Mouse (Mus musculus) intestine, embryonic 16.5 days (tissue): Measurements from ENCODE around the gene Hmgb4. TPM values are rescaled to one million over a fixed set of nuclear protein-coding genes. Genes with fewer than 3 reads are reported as not detected.

ENCODE experiments used
- ATAC-seq: fragments of 200-750 bp; cut with Nextera tagmentation; 2 replicates; pipeline ENCODE4 v1.8.0; 2017; ENCODE audit warnings: moderate TSS enrichment, moderate library complexity
- H3K27ac ChIP-seq: fragments of 300-500 bp; sonication (generic); 2 replicates; pipeline ENCODE4 v1.5.1; 2014; ENCODE audit warnings: mild to moderate bottlenecking, low read length
- H3K27me3 ChIP-seq: fragments of 300-500 bp; sonication (generic); replicated peaks from 2 replicates; pipeline ENCODE4 v1.6.1; 2014; ENCODE audit warnings: low read length, control low read depth, mixed read lengths; ENCODE audit not compliant: control insufficient read depth, insufficient read depth
- H3K36me3 ChIP-seq: fragments of 300-500 bp; sonication (generic); 2 replicates; pipeline ENCODE4 v1.6.1; 2014; ENCODE audit warnings: low read length, control low read depth; ENCODE audit not compliant: control insufficient read depth, insufficient read depth
- H3K4me1 ChIP-seq: fragments of 300-500 bp; sonication (generic); 2 replicates; pipeline ENCODE4 v1.6.1; 2014; ENCODE audit warnings: low read length, control low read depth, mixed read lengths; ENCODE audit not compliant: control insufficient read depth, insufficient read depth
- H3K4me2 ChIP-seq: fragments of 300-500 bp; sonication (generic); 2 replicates; pipeline ENCODE4 v1.6.1; 2014; ENCODE audit warnings: low read depth, low read length, control low read depth
- H3K4me3 ChIP-seq: fragments of 300-500 bp; sonication (generic); 2 replicates; pipeline ENCODE4 v1.5.1; 2014; ENCODE audit warnings: mild to moderate bottlenecking, low read length
- H3K9ac ChIP-seq: fragments of 300-500 bp; sonication (generic); 2 replicates; pipeline ENCODE4 v1.6.1; 2014; ENCODE audit warnings: low read depth, low read length
- H3K9me3 ChIP-seq: fragments of 300-500 bp; sonication (generic); 2 replicates; pipeline ENCODE4 v1.6.1; 2016; ENCODE audit warnings: low read length, control low read depth; ENCODE audit not compliant: control insufficient read depth
- WGBS: fragments of 180-500 bp; shearing (Covaris S2); extraction: QIAGEN DNeasy Blood & Tissue Kit; methylation state at CpG from one replicate; pipeline ENCODE4 v1.1.7; 2014; 5-methylcytosine and 5-hydroxymethylcytosine counted together
- polyA plus RNA-seq: library from polyadenylated mRNA; unstranded; fragments of >200 nt; fragmentation: Nextera tagmentation; extraction: Ambion mirVana; gene quantifications from 2 replicates; pipeline ENCODE4 v1.2.1, GENCODE M21; 2015

The Hmgb4 gene
- polyA plus RNA-seq, 1 experiment from 2014 or later: not detected

GRCm38 (mm10) chr4:128270177-128270576, 9.4 kb upstream of the Hmgb4 start:
- Histone ChIP-seq H3K9ac (no peak overlapping the region), H3K4me2 (no peak overlapping the region), H3K27ac (peak overlapping the region; percentile 46), H3K36me3 (no peaks in the 10 kb centered on the region), H3K4me1 (peaks cover 11% of the 10 kb centered on the region; the same call in 1 of the 2 replicates), H3K9me3 (no peaks in the 10 kb centered on the region), H3K4me3 (no peak overlapping the region), H3K27me3 (no peaks in the 10 kb centered on the region)
- ATAC-seq: no peak
- 52% methylated on average over 10 of the region's 10 CpGs for WGBS

DNA sequence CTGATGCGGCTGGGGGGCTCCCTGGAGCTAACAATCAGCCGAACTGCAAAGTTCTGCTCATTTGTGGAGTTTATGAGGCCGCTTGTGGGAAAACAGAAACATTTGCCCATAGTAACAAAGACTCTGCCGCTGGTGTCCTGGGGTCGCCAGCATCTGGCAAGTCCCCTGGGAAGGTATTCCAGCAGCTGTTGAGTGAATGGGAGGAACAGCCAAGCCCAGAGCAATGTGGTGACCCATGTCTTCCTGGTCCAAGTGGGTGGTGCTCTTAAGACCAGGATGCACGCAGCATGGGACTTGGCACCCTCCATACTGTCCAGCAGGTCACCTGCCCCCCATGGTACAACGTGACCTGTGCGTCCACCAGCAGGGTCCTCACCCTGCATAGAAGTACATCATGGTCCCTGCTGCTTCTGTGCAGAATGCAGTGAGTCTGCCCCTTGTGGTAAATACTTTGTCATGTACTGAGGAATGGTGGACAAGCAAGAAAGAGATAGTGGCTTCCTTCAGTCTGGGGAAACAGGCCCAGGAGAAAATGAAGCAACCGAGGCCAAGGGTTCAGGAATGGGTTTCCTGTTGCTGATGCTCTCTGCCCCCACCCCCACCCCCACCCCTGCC, 8.6 kb upstream of the Hmgb4 start:
- WGBS: 70% methylated on average over 9 of the region's 9 CpGs
- Histone ChIP-seq H3K4me2 (no peak overlapping the region), H3K9ac (no peak overlapping the region), H3K36me3 (no peaks in the 10 kb centered on the region), H3K4me3 (no peak overlapping the region), H3K4me1 (peaks cover 11% of the 10 kb centered on the region; the same call in 1 of the 2 replicates), H3K27me3 (no peaks in the 10 kb centered on the region), H3K9me3 (no peaks in the 10 kb centered on the region), H3K27ac (peak overlapping the region; percentile 46; the same call in 1 of the 2 replicates)
- no peak for ATAC-seq

GRCm38 (mm10) chr4:128265341-128265740, 4.6 kb upstream of the Hmgb4 start:
- Histone ChIP-seq H3K4me3 (no peak overlapping the region), H3K9me3 (no peaks in the 10 kb centered on the region), H3K27ac (no peak overlapping the region), H3K27me3 (no peaks in the 10 kb centered on the region), H3K36me3 (no peaks in the 10 kb centered on the region), H3K9ac (no peak overlapping the region), H3K4me1 (0 out of 2 replicates have a peak, but pooled peaks cover 6% of the 10 kb centered on the region), H3K4me2 (no peak overlapping the region)
- no peak for ATAC-seq
- 62% methylated on average over 3 of the region's 3 CpGs for WGBS

- no peak overlapping the region for H3K27ac ChIP-seq
- 71% methylated on average over 5 of the region's 5 CpGs for WGBS
- no peaks in the 10 kb centered on the region for H3K36me3 ChIP-seq
- no peak for ATAC-seq
- H3K27me3 ChIP-seq: no peaks in the 10 kb centered on the region
- H3K9ac ChIP-seq: no peak overlapping the region
- no peak overlapping the region for H3K4me3 ChIP-seq
- H3K4me1 ChIP-seq: 0 out of 2 replicates have a peak, but pooled peaks cover 4% of the 10 kb centered on the region
- H3K9me3 ChIP-seq: no peaks in the 10 kb centered on the region
- no peak overlapping the region for H3K4me2 ChIP-seq
Observed at GRCm38 (mm10) chr4:128264491-128264890, 3.7 kb upstream of the Hmgb4 start.

- no peak for ATAC-seq
- no peak overlapping the region for H3K9ac ChIP-seq
- no peak overlapping the region for H3K4me2 ChIP-seq
- no peaks in the 10 kb centered on the region for H3K9me3 ChIP-seq
- no peak overlapping the region for H3K27ac ChIP-seq
- H3K27me3 ChIP-seq: no peaks in the 10 kb centered on the region
- H3K36me3 ChIP-seq: no peaks in the 10 kb centered on the region
- H3K4me1 ChIP-seq: no peaks in the 10 kb centered on the region
- no peak overlapping the region for H3K4me3 ChIP-seq
- 92% methylated on average over 5 of the region's 5 CpGs for WGBS
Observed at GRCm38 (mm10) chr4:128259211-128259610, 1.5 kb downstream of the Hmgb4 start.

DNA sequence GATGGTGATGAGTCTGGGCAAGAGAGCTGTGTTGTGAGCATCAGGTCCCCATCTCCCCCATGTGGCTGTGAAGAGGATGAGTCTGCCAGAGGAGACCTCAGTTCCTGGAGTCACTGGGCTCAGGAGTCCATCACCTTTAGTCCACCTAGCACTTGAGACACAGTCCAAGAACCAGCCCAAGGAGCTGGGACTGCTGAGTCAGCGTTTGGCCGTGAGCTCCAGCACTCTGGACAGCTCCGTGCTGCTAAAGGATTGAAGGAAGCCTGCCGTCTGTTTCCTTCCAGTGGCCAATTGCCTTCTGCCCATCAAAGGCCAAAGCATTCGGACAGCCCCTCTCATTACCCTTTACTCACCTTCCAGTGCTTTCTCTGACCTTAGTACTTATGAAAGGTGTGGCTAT, 12.1 kb downstream of the Hmgb4 start:
- 4% methylated on average over 5 of the region's 5 CpGs for WGBS
- H3K36me3 ChIP-seq: no peaks in the 10 kb centered on the region

GRCm38 (mm10) chr4:128245201-128245600, 15.6 kb downstream of the Hmgb4 start:
- no peak overlapping the region for H3K9ac ChIP-seq
- 16% methylated on average over 2 of the region's 2 CpGs for WGBS
- no peak for ATAC-seq

More for the DNA sequence above, 12.1 kb downstream of the Hmgb4 start:
- ATAC-seq: no peak
- H3K9ac ChIP-seq: no peak overlapping the region
- no peak overlapping the region for H3K4me2 ChIP-seq
- no peaks in the 10 kb centered on the region for H3K27me3 ChIP-seq
- no peak overlapping the region for H3K4me3 ChIP-seq
- no peaks in the 10 kb centered on the region for H3K4me1 ChIP-seq
- no peaks in the 10 kb centered on the region for H3K9me3 ChIP-seq
- no peak overlapping the region for H3K27ac ChIP-seq

DNA sequence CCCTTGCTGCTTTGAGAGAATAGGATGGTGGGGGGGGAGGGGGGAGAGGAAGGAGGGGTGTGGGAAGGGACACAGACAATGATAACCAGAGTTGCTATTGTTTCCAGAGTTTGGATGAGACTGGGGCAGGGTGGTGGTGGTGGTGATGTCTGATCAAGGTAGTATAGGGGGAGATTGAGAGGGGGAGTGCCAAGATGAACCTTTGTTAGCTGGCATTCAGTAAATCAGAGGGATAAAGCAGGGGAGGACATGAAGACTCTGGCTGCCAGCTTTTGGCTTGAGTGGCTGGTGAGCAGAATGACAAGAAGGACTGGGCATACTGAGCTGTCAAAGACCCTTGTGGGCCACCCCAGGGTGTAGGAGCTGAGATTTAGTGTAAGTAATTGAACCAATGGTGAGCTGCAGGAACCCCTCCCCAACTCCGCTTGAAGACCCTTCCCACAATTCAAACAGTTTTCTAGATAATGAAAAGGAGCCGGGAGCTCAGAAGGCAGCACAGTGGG, 18.9 kb downstream of the Hmgb4 start:
- Histone ChIP-seq H3K4me1 (no peaks in the 10 kb centered on the region), H3K27ac (no peak overlapping the region), H3K9me3 (no peaks in the 10 kb centered on the region), H3K9ac (no peak overlapping the region), H3K27me3 (no peaks in the 10 kb centered on the region), H3K4me3 (no peak overlapping the region), H3K36me3 (no peaks in the 10 kb centered on the region), H3K4me2 (no peak overlapping the region)
- no peak for ATAC-seq
- whole genome bisulfite sequencing: 59% methylated on average over 2 of the region's 2 CpGs

More at GRCm38 (mm10) chr4:128245201-128245600, 15.6 kb downstream of the Hmgb4 start:
- Histone ChIP-seq H3K27ac (no peak overlapping the region), H3K36me3 (no peaks in the 10 kb centered on the region), H3K27me3 (no peaks in the 10 kb centered on the region), H3K9me3 (no peaks in the 10 kb centered on the region), H3K4me2 (no peak overlapping the region), H3K4me1 (no peaks in the 10 kb centered on the region), H3K4me3 (no peak overlapping the region)

DNA sequence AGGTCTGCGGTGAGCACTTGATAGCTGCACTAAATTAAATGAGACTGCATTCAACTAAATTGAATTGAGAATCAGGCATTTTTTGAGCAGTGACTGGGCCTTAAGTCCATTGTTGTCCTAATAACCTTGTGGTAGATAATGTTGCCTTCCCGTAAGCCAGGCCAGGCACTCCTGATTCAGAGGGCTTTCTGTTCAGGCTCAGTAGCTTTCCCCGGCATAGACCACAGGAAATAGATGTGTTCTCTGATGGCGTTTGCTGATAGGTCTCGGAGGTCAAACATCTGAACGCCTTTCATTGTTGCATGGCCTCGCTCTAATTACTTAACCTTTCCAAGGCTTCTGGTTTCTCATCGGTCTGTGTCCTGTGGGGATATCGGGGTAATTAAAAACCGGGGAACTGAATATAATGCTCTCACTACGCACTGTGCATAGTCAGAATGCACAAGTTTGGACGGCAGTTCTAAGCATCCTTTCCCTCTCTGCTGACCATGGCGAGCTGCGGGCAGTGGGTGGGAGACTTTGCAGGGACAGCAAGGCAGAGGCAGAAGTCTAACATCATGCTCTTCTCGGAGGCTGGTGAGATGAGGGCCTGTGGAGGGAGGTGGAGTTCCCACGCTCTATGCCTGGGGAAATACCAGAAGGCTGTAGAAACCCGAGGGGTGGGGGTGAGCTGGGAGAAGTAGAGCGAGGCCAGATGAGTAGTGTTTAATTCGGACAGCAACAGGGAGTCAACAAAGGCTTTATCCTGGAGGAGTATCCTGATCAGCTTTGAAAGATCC, 19.5 kb downstream of the Hmgb4 start:
- ATAC-seq: no peak
- 45% methylated on average over 19 of the region's 19 CpGs for WGBS
- no peaks in the 10 kb centered on the region for H3K27me3 ChIP-seq
- H3K4me2 ChIP-seq: no peak overlapping the region
- H3K9ac ChIP-seq: no peak overlapping the region
- H3K4me3 ChIP-seq: no peak overlapping the region
- H3K9me3 ChIP-seq: no peaks in the 10 kb centered on the region
- no peaks in the 10 kb centered on the region for H3K4me1 ChIP-seq
- H3K36me3 ChIP-seq: no peaks in the 10 kb centered on the region
- no peak overlapping the region for H3K27ac ChIP-seq
